Mouse (Mus musculus): ENCODE results near the gene Mrpl12.

The Mrpl12 gene

GRCm38 (mm10) chr11:120472052-120472451, 12.4 kb upstream of the Mrpl12 start:
- DNase-seq (ENCODE audit: low read depth, low spot score) = no peak

- DNase-seq (ENCODE audit: low read depth, low spot score) = no peak
Measured at GRCm38 (mm10) chr11:120483448-120483934, 922 bp upstream of the Mrpl12 start.

GRCm38 (mm10) chr11:120485251-120485650, 838 bp downstream of the Mrpl12 start:
- no peak for DNase-seq (ENCODE audit: low read depth, low spot score)

GRCm38 (mm10) chr11:120488516-120488915, 4.1 kb downstream of the Mrpl12 start:
- DNase-seq (ENCODE audit: low read depth, low spot score) = peak; percentile 35

GRCm38 (mm10) chr11:120489054-120489761, 4.8 kb downstream of the Mrpl12 start:
- peak; percentile 86 for DNase-seq (ENCODE audit: low read depth, low spot score)

- DNase-seq (ENCODE audit: low read depth, low spot score) = no peak
Measured at GRCm38 (mm10) chr11:120490291-120491046, 6.1 kb downstream of the Mrpl12 start.

GRCm38 (mm10) chr11:120491317-120492023, 7.1 kb downstream of the Mrpl12 start, which contains the start of gene Slc25a10:
Gene Slc25a10, plus strand, starts transcription at chr11:120491840.
- DNase-seq (ENCODE audit: low read depth, low spot score) = peak; percentile 91

GRCm38 (mm10) chr11:120492024-120492877, 7.8 kb downstream of the Mrpl12 start:
- peak; percentile 82 for DNase-seq (ENCODE audit: low read depth, low spot score)

GRCm38 (mm10) chr11:120492878-120493203, 8.4 kb downstream of the Mrpl12 start:
- no peak for DNase-seq (ENCODE audit: low read depth, low spot score)

GRCm38 (mm10) chr11:120493351-120493750, 8.9 kb downstream of the Mrpl12 start:
- no peak for DNase-seq (ENCODE audit: low read depth, low spot score)

GRCm38 (mm10) chr11:120493911-120494310, 9.5 kb downstream of the Mrpl12 start:
- no peak for DNase-seq (ENCODE audit: low read depth, low spot score)

- DNase-seq (ENCODE audit: low read depth, low spot score) = no peak
Measured at GRCm38 (mm10) chr11:120497436-120497835, 13.0 kb downstream of the Mrpl12 start.

GRCm38 (mm10) chr11:120498226-120498625, 13.8 kb downstream of the Mrpl12 start:
- DNase-seq (ENCODE audit: low read depth, low spot score) = no peak

GRCm38 (mm10) chr11:120498891-120499290, 14.5 kb downstream of the Mrpl12 start:
- DNase-seq (ENCODE audit: low read depth, low spot score) = no peak

- DNase-seq (ENCODE audit: low read depth, low spot score) = no peak
Measured at GRCm38 (mm10) chr11:120499894-120500293, 15.5 kb downstream of the Mrpl12 start.

GRCm38 (mm10) chr11:120500357-120500756, 15.9 kb downstream of the Mrpl12 start:
- DNase-seq (ENCODE audit: low read depth, low spot score) = no peak

GRCm38 (mm10) chr11:120501018-120501417, 16.6 kb downstream of the Mrpl12 start:
- DNase-seq (ENCODE audit: low read depth, low spot score) = no peak

GRCm38 (mm10) chr11:120501701-120502100, 17.3 kb downstream of the Mrpl12 start:
- no peak for DNase-seq (ENCODE audit: low read depth, low spot score)

- no peak for DNase-seq (ENCODE audit: low read depth, low spot score)
Measured at GRCm38 (mm10) chr11:120505661-120506060, 21.2 kb downstream of the Mrpl12 start.

GRCm38 (mm10) chr11:120506899-120507298, 22.5 kb downstream of the Mrpl12 start:
- peak; percentile 52 for DNase-seq (ENCODE audit: low read depth, low spot score)

- DNase-seq (ENCODE audit: low read depth, low spot score) = peak; percentile 54
Measured at GRCm38 (mm10) chr11:120507611-120508289, 23.3 kb downstream of the Mrpl12 start.

All from R1 (cell line).